Mouse (Mus musculus): ENCODE results near the gene Enah. TPM values are rescaled to one million over a fixed set of nuclear protein-coding genes. Genes with fewer than 3 reads are reported as not detected.

Enah gene
- polyA plus RNA-seq, 1 experiment from 2014 or later = 17.9 TPM

GRCm38 (mm10) chr1:181893721-181894120 is 126.1 kb downstream of the Enah start:
- Histone ChIP-seq H3K4me3 (replicated peaks) (no peak overlapping the region), H3K9ac (no peak overlapping the region), H3K4me1 (no peaks in the 10 kb centered on the region), H3K36me3 (no peaks in the 10 kb centered on the region), H3K27ac (no peak overlapping the region), H3K9me3 (no peaks in the 10 kb centered on the region), H3K4me2 (no peak overlapping the region), H3K27me3 (replicated peaks) (no peaks in the 10 kb centered on the region)
- 78% methylated on average over 8 of the region's 8 CpGs for WGBS
- ATAC-seq (ENCODE audit: insufficient read depth, low FRiP score, low read depth) = no peak

GRCm38 (mm10) chr1:181889670-181890069 is 130.1 kb downstream of the Enah start:
- Histone ChIP-seq H3K4me2 (no peak overlapping the region), H3K4me1 (no peaks in the 10 kb centered on the region), H3K27ac (no peak overlapping the region), H3K9me3 (no peaks in the 10 kb centered on the region), H3K4me3 (replicated peaks) (no peak overlapping the region), H3K27me3 (replicated peaks) (no peaks in the 10 kb centered on the region), H3K9ac (no peak overlapping the region), H3K36me3 (no peaks in the 10 kb centered on the region)
- no peak for ATAC-seq (ENCODE audit: insufficient read depth, low FRiP score, low read depth)
- 82% methylated on average over 7 of the region's 7 CpGs for WGBS

DNA sequence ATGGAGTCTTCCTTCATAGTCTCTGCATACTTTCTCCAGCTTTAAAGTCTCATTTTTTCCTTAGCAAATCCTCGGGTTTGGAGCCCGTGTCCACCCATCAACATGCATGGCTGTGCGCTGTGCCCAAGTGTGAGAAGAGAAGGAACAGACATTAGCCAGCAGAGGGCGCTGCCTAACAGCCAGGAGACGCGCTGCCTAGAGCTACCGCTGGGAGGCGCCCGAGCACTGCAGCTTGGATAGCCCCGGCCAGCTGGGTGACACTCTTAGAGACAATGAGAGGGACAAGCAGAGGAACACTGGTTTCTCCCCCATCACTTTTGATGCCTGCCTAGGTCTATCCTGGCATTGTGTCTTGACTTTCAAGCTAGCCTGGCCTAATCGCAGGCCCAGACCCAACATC is 131.0 kb downstream of the Enah start:
- Histone ChIP-seq H3K4me3 (replicated peaks) (no peak overlapping the region), H3K9me3 (no peaks in the 10 kb centered on the region), H3K27ac (no peak overlapping the region), H3K36me3 (no peaks in the 10 kb centered on the region), H3K9ac (no peak overlapping the region), H3K27me3 (replicated peaks) (no peaks in the 10 kb centered on the region), H3K4me2 (peak overlapping the region; percentile 36; the same call in 1 of the 2 replicates), H3K4me1 (no peaks in the 10 kb centered on the region)
- WGBS = 7% methylated on average over 11 of the region's 11 CpGs
- ATAC-seq (ENCODE audit: insufficient read depth, low FRiP score, low read depth) = peak; percentile 51; the same call in 1 of the 2 replicates

DNA sequence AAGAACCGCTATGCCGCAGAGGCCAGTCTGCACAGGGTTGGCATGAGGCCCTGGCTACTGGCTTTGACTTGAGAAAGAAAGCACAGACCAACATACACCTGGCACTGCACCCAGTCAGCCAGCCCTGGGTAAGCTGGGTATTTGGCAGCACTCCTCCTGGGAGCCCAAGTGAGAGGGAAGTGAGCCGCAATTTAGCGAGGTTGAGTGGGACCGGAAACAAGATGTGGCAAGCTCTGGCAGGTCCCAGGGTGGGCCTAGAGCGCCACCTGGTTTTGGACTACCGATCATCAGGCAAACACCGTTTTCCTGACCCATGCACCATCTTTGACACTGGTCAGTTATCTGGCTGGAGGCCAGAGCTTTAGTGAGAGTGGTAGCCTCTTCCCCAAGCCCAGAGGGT is 138.3 kb downstream of the Enah start:
- no peaks in the 10 kb centered on the region for H3K36me3 ChIP-seq
- no peak overlapping the region for H3K4me3 ChIP-seq (replicated peaks)
- H3K9ac ChIP-seq = no peak overlapping the region
- H3K4me1 ChIP-seq = 0 out of 2 replicates have a peak, but pooled peaks cover 3% of the 10 kb centered on the region
- ATAC-seq (ENCODE audit: insufficient read depth, low FRiP score, low read depth) = peak; percentile 34; the same call in 1 of the 2 replicates
- 31% methylated on average over 8 of the region's 8 CpGs for WGBS
- H3K27me3 ChIP-seq (replicated peaks) = no peaks in the 10 kb centered on the region
- no peaks in the 10 kb centered on the region for H3K9me3 ChIP-seq
- H3K4me2 ChIP-seq = peak overlapping the region; percentile 27; the same call in 1 of the 2 replicates
- no peak overlapping the region for H3K27ac ChIP-seq

DNA sequence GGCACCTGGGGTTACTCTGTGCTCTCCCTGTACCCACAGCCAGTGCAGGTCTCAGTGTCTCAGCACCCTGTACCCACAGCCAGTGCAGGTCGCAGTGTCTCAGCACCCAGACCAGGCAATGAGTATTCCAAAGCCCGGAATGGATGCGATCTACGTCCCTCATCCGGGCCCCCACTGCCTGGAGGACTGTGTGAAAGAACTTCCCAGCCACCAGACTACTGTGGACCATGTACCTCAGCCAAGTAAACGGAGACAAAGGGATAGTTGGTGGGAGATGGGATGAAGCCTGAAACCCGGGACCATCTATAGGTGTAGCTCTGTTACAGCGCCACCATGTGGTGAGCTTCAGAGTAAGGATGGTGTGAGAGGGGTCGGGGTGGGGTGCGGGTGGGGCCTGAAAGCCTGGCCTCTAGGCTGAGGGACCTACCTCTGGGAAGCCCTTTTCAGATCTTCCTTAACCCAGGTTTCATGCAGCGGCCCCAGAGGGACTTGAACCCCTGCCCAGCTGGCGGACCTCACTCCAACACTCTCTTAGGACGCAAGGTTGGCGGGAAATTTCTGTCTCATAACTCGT is 139.0 kb downstream of the Enah start:
- Histone ChIP-seq H3K4me2 (no peak overlapping the region), H3K27me3 (replicated peaks) (no peaks in the 10 kb centered on the region), H3K27ac (no peak overlapping the region), H3K9me3 (no peaks in the 10 kb centered on the region), H3K4me3 (replicated peaks) (no peak overlapping the region), H3K4me1 (0 out of 2 replicates have a peak, but pooled peaks cover 3% of the 10 kb centered on the region), H3K36me3 (no peaks in the 10 kb centered on the region), H3K9ac (no peak overlapping the region)
- WGBS = 48% methylated on average over 15 of the region's 15 CpGs
- ATAC-seq (ENCODE audit: insufficient read depth, low FRiP score, low read depth) = no peak

DNA sequence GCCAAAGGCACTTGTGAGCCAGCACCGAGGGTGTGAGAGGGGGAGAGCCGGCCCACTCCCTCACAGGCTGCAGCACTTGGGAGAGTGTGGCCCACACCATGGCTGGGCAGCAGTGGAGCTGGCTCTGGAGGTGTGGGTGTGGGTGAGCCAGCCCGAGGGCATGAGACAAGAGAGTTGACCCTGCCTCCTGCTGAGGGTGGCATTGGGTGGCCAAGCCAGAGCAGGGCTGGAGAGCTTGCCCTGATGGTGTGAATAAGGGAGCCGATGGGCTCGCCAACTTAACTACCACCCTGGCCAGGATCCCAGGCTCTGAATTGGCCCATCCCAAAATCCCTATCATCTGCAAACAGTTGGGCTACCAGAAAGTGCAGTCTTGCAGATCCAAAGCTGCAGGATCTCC is 141.4 kb downstream of the Enah start:
- Histone ChIP-seq H3K9ac (no peak overlapping the region), H3K4me3 (replicated peaks) (no peak overlapping the region), H3K27me3 (replicated peaks) (no peaks in the 10 kb centered on the region), H3K4me2 (no peak overlapping the region), H3K4me1 (0 out of 2 replicates have a peak, but pooled peaks cover 3% of the 10 kb centered on the region), H3K9me3 (no peaks in the 10 kb centered on the region), H3K36me3 (no peaks in the 10 kb centered on the region), H3K27ac (no peak overlapping the region)
- ATAC-seq (ENCODE audit: insufficient read depth, low FRiP score, low read depth) = no peak
- WGBS = 75% methylated on average over 5 of the region's 5 CpGs

DNA sequence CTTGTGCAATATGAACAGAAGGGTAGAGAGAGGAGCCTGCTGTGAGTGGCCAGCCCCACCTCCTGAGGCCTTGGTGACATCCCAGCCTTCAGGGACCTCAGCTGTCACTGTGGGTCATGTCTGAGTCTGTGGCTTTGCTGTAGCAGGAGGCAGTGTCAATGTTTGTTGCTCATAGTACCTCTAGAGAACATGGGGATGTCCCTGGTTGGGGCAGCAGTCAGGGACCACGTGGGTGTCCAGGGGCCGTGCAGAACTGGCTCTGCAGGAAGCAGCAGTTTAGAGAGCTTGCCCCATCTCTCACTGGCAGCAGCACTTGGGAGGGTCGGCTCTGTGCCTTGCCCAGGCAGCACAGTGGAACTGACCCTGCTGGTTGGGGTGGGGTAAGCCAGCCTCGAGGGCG is 142.7 kb downstream of the Enah start:
- Histone ChIP-seq H3K4me1 (0 out of 2 replicates have a peak, but pooled peaks cover 3% of the 10 kb centered on the region), H3K4me3 (replicated peaks) (no peak overlapping the region), H3K9ac (no peak overlapping the region), H3K36me3 (no peaks in the 10 kb centered on the region), H3K9me3 (no peaks in the 10 kb centered on the region), H3K27me3 (replicated peaks) (no peaks in the 10 kb centered on the region), H3K27ac (no peak overlapping the region), H3K4me2 (no peak overlapping the region)
- 43% methylated on average over 5 of the region's 5 CpGs for WGBS
- peak; percentile 33; the same call in 1 of the 2 replicates for ATAC-seq (ENCODE audit: insufficient read depth, low FRiP score, low read depth)

- Histone ChIP-seq H3K9ac (no peak overlapping the region), H3K4me2 (no peak overlapping the region), H3K4me1 (no peaks in the 10 kb centered on the region), H3K27ac (no peak overlapping the region), H3K36me3 (no peaks in the 10 kb centered on the region), H3K27me3 (replicated peaks) (no peaks in the 10 kb centered on the region), H3K9me3 (no peaks in the 10 kb centered on the region), H3K4me3 (replicated peaks) (no peak overlapping the region)
- ATAC-seq (ENCODE audit: insufficient read depth, low FRiP score, low read depth) = no peak
- WGBS = 60% methylated on average over 3 of the region's 3 CpGs
Measured at GRCm38 (mm10) chr1:181876656-181877055, 143.1 kb downstream of the Enah start.

GRCm38 (mm10) chr1:181873086-181873920 is 146.5 kb downstream of the Enah start:
- no peaks in the 10 kb centered on the region for H3K36me3 ChIP-seq
- H3K9ac ChIP-seq = no peak overlapping the region
- no peak overlapping the region for H3K27ac ChIP-seq
- no peaks in the 10 kb centered on the region for H3K4me1 ChIP-seq
- WGBS = 67% methylated on average over 9 of the region's 9 CpGs
- no peak for ATAC-seq (ENCODE audit: insufficient read depth, low FRiP score, low read depth)
- H3K9me3 ChIP-seq = no peaks in the 10 kb centered on the region
- no peak overlapping the region for H3K4me3 ChIP-seq (replicated peaks)
- H3K27me3 ChIP-seq (replicated peaks) = no peaks in the 10 kb centered on the region
- no peak overlapping the region for H3K4me2 ChIP-seq

- WGBS = 60% methylated on average over 3 of the region's 3 CpGs
- no peaks in the 10 kb centered on the region for H3K36me3 ChIP-seq
Measured at GRCm38 (mm10) chr1:181872639-181873038, 147.2 kb downstream of the Enah start.

GRCm38 (mm10) chr1:181866429-181867280 is 153.1 kb downstream of the Enah start:
- ATAC-seq (ENCODE audit: insufficient read depth, low FRiP score, low read depth) = no peak
- no peaks in the 10 kb centered on the region for H3K36me3 ChIP-seq
- H3K9me3 ChIP-seq = no peaks in the 10 kb centered on the region
- H3K4me2 ChIP-seq = no peak overlapping the region
- H3K27ac ChIP-seq = peak overlapping the region; percentile 67; the same call in 1 of the 2 replicates
- H3K27me3 ChIP-seq (replicated peaks) = no peaks in the 10 kb centered on the region
- H3K4me1 ChIP-seq = peaks cover 9% of the 10 kb centered on the region; the same call in 1 of the 2 replicates
- H3K4me3 ChIP-seq (replicated peaks) = no peak overlapping the region
- no peak overlapping the region for H3K9ac ChIP-seq
- WGBS = 73% methylated on average over 6 of the region's 6 CpGs

More at GRCm38 (mm10) chr1:181872639-181873038, 147.2 kb downstream of the Enah start:
- H3K4me1 ChIP-seq = no peaks in the 10 kb centered on the region
- ATAC-seq (ENCODE audit: insufficient read depth, low FRiP score, low read depth) = no peak
- H3K9ac ChIP-seq = no peak overlapping the region
- H3K9me3 ChIP-seq = no peaks in the 10 kb centered on the region
- no peak overlapping the region for H3K4me2 ChIP-seq
- no peaks in the 10 kb centered on the region for H3K27me3 ChIP-seq (replicated peaks)
- H3K4me3 ChIP-seq (replicated peaks) = no peak overlapping the region
- no peak overlapping the region for H3K27ac ChIP-seq

Measured in stomach, embryonic 15.5 days (tissue).